15 mouse cellular contexts compared by ENCODE assay signal in the genomic region with DNA sequence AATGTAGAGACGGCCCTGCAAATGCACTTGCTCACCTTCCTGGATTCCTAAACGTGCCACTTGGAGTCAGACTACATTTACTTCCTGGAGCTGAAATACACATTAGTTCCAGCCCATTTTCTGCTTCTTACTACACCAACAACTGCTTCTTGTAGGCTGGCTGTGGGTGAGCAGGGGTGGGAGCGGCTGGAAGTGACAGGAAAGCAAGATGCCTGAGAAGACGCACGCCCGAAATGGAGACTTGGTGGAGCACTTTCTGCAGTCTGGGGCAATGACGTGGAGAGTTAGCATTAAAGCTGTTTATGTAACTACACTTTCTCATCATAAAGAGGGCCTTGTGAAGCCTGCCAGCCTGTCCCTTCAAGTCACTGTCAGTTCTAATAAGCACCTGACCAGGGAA.
DNase-seq lines count a peak whose midpoint lies in the region; ATAC-seq and TF ChIP-seq lines count a peak whose summit lies in the region.
"Had no signal": no experiment of that assay in that cellular context is flagged by ENCODE, and none has a peak within 500 bp of the region (broad histone marks: within the 10 kb centered on the region; RNA-seq: fewer than 3 reads in every experiment).

No protein-coding gene starts in this region.

- H3K9ac ChIP-seq in heart, embryonic 13.5 days = no peak overlapping the region
- H3K9ac ChIP-seq in kidney, postnatal 0 days (ENCODE audit: low read depth, low read length) = no peak overlapping the region
- H3K9ac ChIP-seq: hindbrain, embryonic 14.5 days; stomach, embryonic 15.5 days had no signal

- DNase-seq in heart, postnatal 25 days (ENCODE audit: low spot score) = no peak
- DNase-seq in left cerebral cortex, adult 11 months (ENCODE audit: low spot score) = peak; percentile 55
- DNase-seq in left cerebral cortex, postnatal 4 days = no peak
- DNase-seq in kidney, postnatal 0 days (ENCODE audit: low spot score) = no peak
- DNase-seq in adrenal gland, postnatal 10 days = no peak
- DNase-seq: cerebellum, postnatal 10 days; spleen, adult 18-20 months had no signal

- no peaks in the 10 kb centered on the region for H3K36me3 ChIP-seq in heart, embryonic 13.5 days
- no peaks in the 10 kb centered on the region for H3K36me3 ChIP-seq in kidney, postnatal 0 days (ENCODE audit: insufficient read depth, low read length)
- H3K36me3 ChIP-seq: G1E; stomach, embryonic 15.5 days had no signal

- no peaks in the 10 kb centered on the region for H3K9me3 ChIP-seq in heart, embryonic 13.5 days
- H3K9me3 ChIP-seq in kidney, postnatal 0 days (replicated peaks; ENCODE audit: low read length) = no peaks in the 10 kb centered on the region
- H3K9me3 ChIP-seq: G1E; stomach, embryonic 15.5 days had no signal

- peaks cover 68% of the 10 kb centered on the region for H3K4me1 ChIP-seq in heart, embryonic 13.5 days
- H3K4me1 ChIP-seq in kidney, postnatal 0 days (replicated peaks; ENCODE audit: insufficient read depth, low read length) = no peaks in the 10 kb centered on the region
- peaks cover 31% of the 10 kb centered on the region for H3K4me1 ChIP-seq in olfactory bulb, adult 2 months (ENCODE audit: control insufficient read depth, insufficient read depth, low read length)
- H3K4me1 ChIP-seq: stomach, embryonic 15.5 days had no signal

- no peak for ATAC-seq in heart, embryonic 13.5 days (ENCODE audit: extremely low read depth, insufficient number of reproducible peaks, low FRiP score, low TSS enrichment)
- ATAC-seq in kidney, postnatal 0 days (replicated peaks; ENCODE audit: low FRiP score, low read depth) = no peak
- ATAC-seq: forebrain, embryonic 14.5 days; midbrain, embryonic 16.5 days had no signal

- no peak for TF ChIP-seq POLR2A in olfactory bulb, adult 2 months (IDR thresholded peaks at IDR 0.05; ENCODE audit: insufficient read depth, low read depth, low read length)

- H3K4me3 ChIP-seq in heart, embryonic 13.5 days = no peak overlapping the region
- H3K4me3 ChIP-seq in kidney, postnatal 0 days (replicated peaks; ENCODE audit: low read depth, low read length) = no peak overlapping the region
- H3K4me3 ChIP-seq in olfactory bulb, adult 2 months (ENCODE audit: insufficient read depth, low read depth, low read length) = no peak overlapping the region
- H3K4me3 ChIP-seq: stomach, embryonic 15.5 days had no signal

- no peak overlapping the region for H3K4me2 ChIP-seq in heart, embryonic 13.5 days
- H3K4me2 ChIP-seq in kidney, postnatal 0 days (ENCODE audit: low read length) = no peak overlapping the region
- H3K4me2 ChIP-seq: heart, embryonic 11.5 days; hindbrain, embryonic 14.5 days; stomach, embryonic 15.5 days had no signal

- TF ChIP-seq CTCF in kidney, postnatal 0 days (IDR thresholded peaks at IDR 0.05; ENCODE audit: low read depth) = no peak
- no peak for TF ChIP-seq CTCF in olfactory bulb, adult 2 months (IDR thresholded peaks at IDR 0.05; ENCODE audit: insufficient read depth, low read depth, low read length)

- H3K27me3 ChIP-seq in heart, embryonic 13.5 days (replicated peaks) = no peaks in the 10 kb centered on the region
- no peaks in the 10 kb centered on the region for H3K27me3 ChIP-seq in kidney, postnatal 0 days (ENCODE audit: insufficient read depth, low read length)
- H3K27me3 ChIP-seq: stomach, embryonic 15.5 days had no signal

- peak overlapping the region; percentile 43 for H3K27ac ChIP-seq in heart, embryonic 13.5 days (replicated peaks)
- peak overlapping the region; percentile 19; the same call in 1 of the 2 replicates for H3K27ac ChIP-seq in kidney, postnatal 0 days
- H3K27ac ChIP-seq in olfactory bulb, adult 2 months (ENCODE audit: insufficient read depth, low read depth, low read length) = peak overlapping the region; percentile 92
- H3K27ac ChIP-seq: hindbrain, embryonic 14.5 days; stomach, embryonic 15.5 days had no signal

- WGBS in heart, embryonic 13.5 days = 62% methylated on average over 7 of the region's 7 CpGs
- WGBS in kidney, postnatal 0 days = 62% methylated on average over 7 of the region's 7 CpGs
- WGBS in olfactory bulb, adult 2 months = 35% methylated on average over 7 of the region's 7 CpGs

- intact Hi-C loops in heart, postnatal 25 days (cut with DNase I) = loop anchor here (5.0 kb wide), 1 partner anchor 57 kb away; no protein-coding TSS in a partner anchor
- intact Hi-C loops in left cerebral cortex, postnatal 4 days (cut with DNase I) = no loop called here

Comparison
In these comparisons a context has a peak if more than half of its experiments do, and no peak if none do; other contexts are left out.
1. H3K27ac ChIP-seq: peak in every context shown above with its lines; median percentile 92 in olfactory bulb, adult 2 months; 43 in heart, embryonic 13.5 days; 19 in kidney, postnatal 0 days.